Mouse (Mus musculus) neural tube, embryonic 14.5 days (tissue): ENCODE measurements around the gene Sytl2. TPM values are rescaled to one million over a fixed set of nuclear protein-coding genes. Genes with fewer than 3 reads are reported as not detected.

Experiments
- ATAC-seq: fragments of 200-750 bp; cut with Nextera tagmentation; 2 replicates; pipeline ENCODE4 v1.8.0; 2017; ENCODE audit warnings: low read depth, mild to moderate bottlenecking, moderate TSS enrichment, moderate library complexity
- H3K27ac ChIP-seq: fragments of 300-500 bp; sonication (generic); 2 replicates; pipeline ENCODE4 v1.5.1; 2014; ENCODE audit warnings: low read depth, mild to moderate bottlenecking, control low read depth, low read length, moderate library complexity, mixed read lengths
- H3K27me3 ChIP-seq: fragments of 300-500 bp; sonication (generic); 2 replicates; pipeline ENCODE4 v1.6.1; 2014; ENCODE audit warnings: low read length; ENCODE audit not compliant: control insufficient read depth, insufficient read depth
- H3K36me3 ChIP-seq: fragments of 300-500 bp; sonication (generic); 2 replicates; pipeline ENCODE4 v1.6.1; 2014; ENCODE audit warnings: low read length, mixed read lengths; ENCODE audit not compliant: control insufficient read depth, insufficient read depth
- H3K4me1 ChIP-seq: fragments of 300-500 bp; sonication (generic); 2 replicates; pipeline ENCODE4 v1.6.1; 2014; ENCODE audit warnings: low read length; ENCODE audit not compliant: control insufficient read depth, insufficient read depth
- H3K4me2 ChIP-seq: fragments of 300-500 bp; sonication (generic); 2 replicates; pipeline ENCODE4 v1.6.1; 2014; ENCODE audit warnings: mild to moderate bottlenecking, low read depth, low read length, control low read depth
- H3K4me3 ChIP-seq: fragments of 300-500 bp; sonication (generic); 2 replicates; pipeline ENCODE4 v1.5.1; 2014; ENCODE audit warnings: low read depth, low read length, control low read depth, mixed read lengths
- H3K9ac ChIP-seq: fragments of 300-500 bp; sonication (generic); replicated peaks from 2 replicates; pipeline ENCODE4 v1.6.1; 2014; ENCODE audit warnings: low read depth, mild to moderate bottlenecking, control low read depth, low read length, mixed read lengths
- H3K9me3 ChIP-seq: fragments of 300-500 bp; sonication (generic); 2 replicates; pipeline ENCODE4 v1.6.1; 2016; ENCODE audit warnings: low read length; ENCODE audit not compliant: control insufficient read depth
- WGBS: fragments of 180-500 bp; shearing (Covaris S2); extraction: QIAGEN DNeasy Blood & Tissue Kit; methylation state at CpG from one replicate; pipeline ENCODE4 v1.1.7; 2014; 5-methylcytosine and 5-hydroxymethylcytosine counted together
- polyA plus RNA-seq: library from polyadenylated mRNA; unstranded; fragments of >200 nt; fragmentation: Nextera tagmentation; extraction: Ambion mirVana; gene quantifications from 2 replicates; pipeline ENCODE4 v1.2.1, GENCODE M21; 2014

Sytl2 gene
- polyA plus RNA-seq, 1 experiment from 2014 or later = 10.8 TPM

DNA sequence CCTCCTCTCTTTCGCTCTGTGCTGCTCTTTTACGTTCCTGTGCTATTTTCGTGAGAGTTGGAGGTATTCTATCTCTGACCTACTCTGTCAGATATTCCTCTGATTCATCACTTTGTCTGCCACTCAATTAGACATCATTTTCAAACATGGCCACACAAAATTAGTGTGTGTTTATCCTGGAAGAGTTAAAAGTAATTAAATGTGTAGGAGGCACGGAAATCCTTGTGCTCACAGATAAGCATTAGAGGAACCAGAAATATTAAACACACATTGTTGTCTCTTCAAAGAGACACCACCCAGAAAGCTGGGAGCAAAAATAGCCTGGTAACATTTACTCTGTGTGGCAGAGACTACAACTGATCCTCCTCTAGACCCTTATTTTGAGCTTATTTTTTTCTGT lies 138.0 kb downstream of the Sytl2 start:
- 95% methylated on average over 4 of the region's 4 CpGs for WGBS

GRCm38 (mm10) chr7:90442070-90442469 lies 140.0 kb downstream of the Sytl2 start:
- peak overlapping the region; percentile 99 for H3K4me3 ChIP-seq
- peak; percentile 42 for ATAC-seq
- H3K36me3 ChIP-seq = no peaks in the 10 kb centered on the region
- peak overlapping the region; percentile 97 for H3K9ac ChIP-seq
- peak overlapping the region; percentile 99 for H3K4me2 ChIP-seq
- 9% methylated on average over 4 of the region's 4 CpGs for WGBS
- H3K27me3 ChIP-seq = peaks cover 2% of the 10 kb centered on the region; the same call in 1 of the 2 replicates
- peak overlapping the region; percentile 97 for H3K27ac ChIP-seq
- H3K9me3 ChIP-seq = no peaks in the 10 kb centered on the region
- H3K4me1 ChIP-seq = 0 out of 2 replicates have a peak, but pooled peaks cover 8% of the 10 kb centered on the region

More for the DNA sequence above, 138.0 kb downstream of the Sytl2 start:
- Histone ChIP-seq H3K36me3 (no peaks in the 10 kb centered on the region), H3K27ac (no peak overlapping the region), H3K27me3 (peaks cover 2% of the 10 kb centered on the region; the same call in 1 of the 2 replicates), H3K9me3 (no peaks in the 10 kb centered on the region), H3K4me2 (no peak overlapping the region), H3K4me3 (no peak overlapping the region), H3K9ac (no peak overlapping the region), H3K4me1 (0 out of 2 replicates have a peak, but pooled peaks cover 5% of the 10 kb centered on the region)
- no peak for ATAC-seq

GRCm38 (mm10) chr7:90442518-90443080 lies 140.5 kb downstream of the Sytl2 start, which contains the start of gene Crebzf:
Gene Crebzf (plus strand): TSS chr7:90442729.
- Histone ChIP-seq H3K27ac (peak within 1 kb of the TSS; percentile 97), H3K9me3 (no peaks in the 10 kb centered on the region), H3K4me1 (0 out of 2 replicates have a peak, but pooled peaks cover 8% of the 10 kb centered on the region), H3K4me3 (peak within 1 kb of the TSS; percentile 99), H3K27me3 (peaks cover 2% of the 10 kb centered on the region; the same call in 1 of the 2 replicates), H3K9ac (peak within 1 kb of the TSS; percentile 97), H3K4me2 (peak within 1 kb of the TSS; percentile 99), H3K36me3 (peaks cover 3% of the 10 kb centered on the region; the same call in 1 of the 2 replicates)
- ATAC-seq = peak; percentile 97
- WGBS = under 1% methylated on average over 35 of the region's 54 CpGs

- peak overlapping the region; percentile 97 for H3K27ac ChIP-seq
- ATAC-seq = peak; percentile 72
- peak overlapping the region; percentile 97 for H3K9ac ChIP-seq
- 0 out of 2 replicates have a peak, but pooled peaks cover 8% of the 10 kb centered on the region for H3K4me1 ChIP-seq
- H3K27me3 ChIP-seq = peaks cover 2% of the 10 kb centered on the region; the same call in 1 of the 2 replicates
- peak overlapping the region; percentile 99 for H3K4me3 ChIP-seq
- peak overlapping the region; percentile 99 for H3K4me2 ChIP-seq
- no peaks in the 10 kb centered on the region for H3K9me3 ChIP-seq
- WGBS = 1% methylated on average over 120 of the region's 123 CpGs
- H3K36me3 ChIP-seq = peaks cover 3% of the 10 kb centered on the region; the same call in 1 of the 2 replicates
Observed at GRCm38 (mm10) chr7:90443101-90444091, 141.3 kb downstream of the Sytl2 start.

DNA sequence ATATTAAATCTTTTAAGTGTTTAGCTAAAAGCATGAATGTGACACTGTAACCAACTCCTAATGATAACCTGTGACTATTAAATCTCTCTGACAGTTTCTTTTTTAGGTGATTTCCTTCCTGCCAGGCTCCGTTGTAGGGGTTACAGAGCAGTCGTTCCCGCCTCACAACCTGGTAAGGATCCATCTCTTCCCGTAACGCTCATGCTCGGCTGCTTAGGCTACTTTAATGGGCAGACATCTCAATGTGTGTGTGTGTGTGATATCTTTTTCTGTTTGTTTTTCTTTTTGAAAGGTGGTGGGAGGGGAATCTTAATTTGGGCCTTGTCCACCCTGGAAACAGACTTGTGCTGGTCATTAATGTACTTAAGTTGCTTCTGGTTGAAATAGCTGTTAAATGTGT lies 142.2 kb downstream of the Sytl2 start:
- 0 out of 2 replicates have a peak, but pooled peaks cover 8% of the 10 kb centered on the region for H3K4me1 ChIP-seq
- H3K9me3 ChIP-seq = no peaks in the 10 kb centered on the region
- WGBS = under 1% methylated on average over 6 of the region's 6 CpGs
- H3K9ac ChIP-seq = peak overlapping the region; percentile 97
- H3K4me2 ChIP-seq = peak overlapping the region; percentile 99
- peaks cover 2% of the 10 kb centered on the region; the same call in 1 of the 2 replicates for H3K27me3 ChIP-seq
- no peak for ATAC-seq
- peak overlapping the region; percentile 99 for H3K4me3 ChIP-seq
- H3K27ac ChIP-seq = no peak overlapping the region; the same call in 1 of the 2 replicates
- H3K36me3 ChIP-seq = peaks cover 3% of the 10 kb centered on the region; the same call in 1 of the 2 replicates

DNA sequence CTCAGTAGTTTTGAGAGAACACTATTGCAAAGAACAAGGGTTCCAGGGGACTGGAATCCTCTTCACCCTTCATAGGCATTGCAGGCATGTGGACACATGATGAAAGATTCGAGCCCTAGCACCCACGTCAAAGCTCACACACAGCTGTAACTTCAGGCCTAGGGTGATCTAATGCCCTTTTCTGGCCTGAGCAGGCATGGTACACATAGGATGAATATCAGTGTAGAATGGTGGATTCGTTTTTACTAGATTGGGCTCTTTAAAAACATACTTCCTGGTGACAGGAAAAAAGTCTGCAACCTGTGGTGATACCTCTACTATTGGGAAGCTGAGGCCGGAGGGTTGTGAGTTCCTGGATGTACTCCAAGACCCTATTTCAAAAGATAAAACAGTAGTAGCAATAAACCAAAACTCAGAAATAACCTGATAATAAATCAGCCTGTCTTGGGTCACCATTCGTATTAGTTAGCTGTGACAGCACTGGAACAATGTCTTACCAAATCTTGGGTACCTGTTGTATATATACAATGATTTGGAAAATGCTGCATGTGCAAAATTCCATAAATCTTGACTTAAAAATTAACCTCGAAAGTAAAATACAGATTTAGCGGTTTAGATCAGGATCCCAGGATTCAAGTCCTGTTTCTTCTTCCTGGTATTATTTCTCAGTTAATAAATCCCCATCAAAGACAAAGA lies 154.2 kb downstream of the Sytl2 start:
- Histone ChIP-seq H3K9ac (peak overlapping the region; percentile 67), H3K9me3 (no peaks in the 10 kb centered on the region), H3K4me2 (peak overlapping the region; percentile 72), H3K27ac (0 out of 2 replicates have a peak overlapping the region, but pooled peaks have one; percentile 18), H3K36me3 (peaks cover 15% of the 10 kb centered on the region), H3K4me1 (peaks cover 9% of the 10 kb centered on the region; the same call in 1 of the 2 replicates), H3K27me3 (no peaks in the 10 kb centered on the region), H3K4me3 (peak overlapping the region; percentile 67)
- 26% methylated on average over 7 of the region's 7 CpGs for WGBS
- no peak for ATAC-seq

GRCm38 (mm10) chr7:90456845-90457468 lies 154.9 kb downstream of the Sytl2 start, which contains the start of gene Tmem126a:
Gene Tmem126a (minus strand): TSS chr7:90457229.
- peak; percentile 99 for ATAC-seq
- H3K36me3 ChIP-seq = peaks cover 12% of the 10 kb centered on the region; the same call in 1 of the 2 replicates
- H3K9me3 ChIP-seq = no peaks in the 10 kb centered on the region
- H3K27ac ChIP-seq = peak within 1 kb of the TSS; percentile 85
- H3K4me1 ChIP-seq = peaks cover 9% of the 10 kb centered on the region; the same call in 1 of the 2 replicates
- H3K27me3 ChIP-seq = no peaks in the 10 kb centered on the region
- peak within 1 kb of the TSS; percentile 67 for H3K9ac ChIP-seq
- peak within 1 kb of the TSS; percentile 72 for H3K4me2 ChIP-seq
- peak within 1 kb of the TSS; percentile 67 for H3K4me3 ChIP-seq
- 0% methylated on average over 41 of the region's 41 CpGs for WGBS

DNA sequence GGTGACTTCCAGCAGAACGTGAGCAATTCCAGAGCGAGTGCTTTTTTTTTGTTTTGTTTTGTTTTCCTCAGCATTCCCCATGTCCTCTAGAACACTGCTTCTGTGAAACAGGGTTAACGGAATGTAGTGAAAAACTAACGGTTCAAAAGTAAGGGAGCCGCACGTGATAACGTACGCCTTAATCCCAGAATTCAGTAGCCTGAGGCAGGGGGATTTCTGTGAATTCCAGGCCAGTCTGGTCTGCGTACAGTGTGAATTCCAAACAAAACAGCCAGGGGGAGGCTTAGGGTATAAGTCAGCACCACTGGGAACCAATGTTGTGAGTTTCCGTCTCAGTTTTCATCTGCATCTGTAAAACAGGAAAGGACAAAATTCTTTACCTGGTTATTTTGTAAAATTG lies 155.5 kb downstream of the Sytl2 start:
- Histone ChIP-seq H3K4me2 (peak overlapping the region; percentile 72), H3K27me3 (no peaks in the 10 kb centered on the region), H3K9me3 (no peaks in the 10 kb centered on the region), H3K9ac (peak overlapping the region; percentile 67), H3K36me3 (peaks cover 12% of the 10 kb centered on the region; the same call in 1 of the 2 replicates), H3K27ac (peak overlapping the region; percentile 85), H3K4me3 (peak overlapping the region; percentile 67), H3K4me1 (peaks cover 9% of the 10 kb centered on the region; the same call in 1 of the 2 replicates)
- ATAC-seq = peak; percentile 78
- WGBS = 13% methylated on average over 10 of the region's 10 CpGs
